In the genomic region with DNA sequence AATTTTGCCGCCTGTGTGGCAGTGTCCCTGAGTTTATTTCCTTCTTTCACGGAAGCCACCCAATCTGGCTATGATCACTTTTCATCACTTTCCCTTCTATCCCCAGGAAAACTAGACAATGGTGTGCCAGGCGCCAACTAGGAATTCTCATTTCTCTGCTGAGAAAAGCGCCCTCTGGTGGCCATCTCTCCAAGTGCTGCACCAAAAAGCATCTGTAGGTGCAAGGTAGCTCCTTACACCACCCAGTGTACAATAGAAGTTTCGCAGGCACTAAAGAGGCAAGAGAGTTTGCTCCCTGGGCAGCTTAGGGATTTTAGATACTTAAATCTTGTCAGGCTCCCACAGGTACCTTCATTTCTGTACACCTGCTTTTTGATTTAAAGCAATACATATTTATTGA, we compare ENCODE assay signal across 9 mouse cellular contexts. TPM values are rescaled to one million over a fixed set of nuclear protein-coding genes. Genes with fewer than 3 reads are reported as not detected.
DNase-seq lines count a peak whose midpoint lies in the region; ATAC-seq and TF ChIP-seq lines count a peak whose summit lies in the region.
"Had no signal": no experiment of that assay in that cellular context is flagged by ENCODE, and none has a peak within 500 bp of the region (broad histone marks: within the 10 kb centered on the region; RNA-seq: fewer than 3 reads in every experiment).

No protein-coding gene starts in this region.

- H3K4me1 ChIP-seq in G1E (ENCODE audit: insufficient read depth, low read depth, low read length) = peaks cover 6% of the 10 kb centered on the region
- peaks cover 42% of the 10 kb centered on the region for H3K4me1 ChIP-seq in forebrain, embryonic 10.5 days

- DNase-seq in G1E (ENCODE audit: low spot score) = peak; percentile 73
- peak; percentile 78 for DNase-seq in c-Kit-positive CD71-negative TER-119-negative erythroid progenitor cells, embryonic 14.5 days (ENCODE audit: low read depth)
- DNase-seq in forebrain, embryonic 10.5 days (ENCODE audit: extremely low spot score, low spot score) = peak; percentile 91
- peak; percentile 62 for DNase-seq in heart, postnatal 25 days (ENCODE audit: low spot score)
- peak; percentile 87 for DNase-seq in layer of hippocampus, adult 9-11 months
- DNase-seq in lung, postnatal 36 days = peak; percentile 96
- peak; percentile 88 for DNase-seq in right cerebral cortex, adult 18-20 months
- peak; percentile 73 for DNase-seq in urinary bladder, adult 2 months (ENCODE audit: low spot score)

- intact Hi-C loops in heart, postnatal 25 days (cut with DNase I) = loop anchor here (5.0 kb wide), 2 partner anchors 34 to 64 kb away; no protein-coding TSS in a partner anchor

- peaks cover 17% of the 10 kb centered on the region for H3K36me3 ChIP-seq in G1E (replicated peaks)
- peaks cover 57% of the 10 kb centered on the region for H3K36me3 ChIP-seq in forebrain, embryonic 10.5 days (replicated peaks)

- WGBS in forebrain, embryonic 10.5 days = 8% methylated on average over 5 of the region's 5 CpGs

- H3K27ac ChIP-seq in forebrain, embryonic 10.5 days = 0 out of 2 replicates have a peak overlapping the region, but pooled peaks have one; percentile 48

- H3K27me3 ChIP-seq in G1E (ENCODE audit: insufficient read depth, low read length) = peaks cover 49% of the 10 kb centered on the region
- peaks cover 26% of the 10 kb centered on the region for H3K27me3 ChIP-seq in forebrain, embryonic 10.5 days (ENCODE audit: poor library complexity, severe bottlenecking)

- no peak overlapping the region for H3K4me3 ChIP-seq in G1E (ENCODE audit: low read depth, low read length)
- H3K4me3 ChIP-seq in forebrain, embryonic 10.5 days = no peak overlapping the region
- H3K4me3 ChIP-seq: megakaryocyte, embryonic 14.5 days had no signal

- no peaks in the 10 kb centered on the region for H3K9me3 ChIP-seq in G1E (replicated peaks)
- H3K9me3 ChIP-seq in forebrain, embryonic 10.5 days = no peaks in the 10 kb centered on the region
- H3K9me3 ChIP-seq: megakaryocyte, embryonic 14.5 days had no signal

- TF ChIP-seq CTCF in G1E (IDR thresholded peaks at IDR 0.05; ENCODE audit: low read depth, low read length) = peak; percentile 87

- ATAC-seq in G1E (ENCODE audit: extremely low read depth, insufficient number of reproducible peaks, low FRiP score, poor library complexity, severe bottlenecking) = peak; percentile 83

RNA-seq across cellular contexts. Expression of gene Rdh5, which starts 9.5 kb away (rescaled TPM):
- 7.1 and 27.4 TPM in 2 replicates for total RNA-seq in G1E (2014; fragmentation: Nextera tagmentation)
- 2.6 and 4.4 TPM in 2 replicates for total RNA-seq in G1E (2017)
- polyA plus RNA-seq in G1E (2012) = 0.94 and 1.2 TPM in 2 replicates
- 11.0 and 12.8 TPM in 2 replicates for polyA plus RNA-seq in forebrain, embryonic 10.5 days (2016; fragmentation: Nextera tagmentation; extraction: Ambion mirVana)
- 1 to 10 TPM; 5.0 to 7.9 TPM for total RNA-seq in heart, postnatal 25 days (2021)
- 24.2 and 35.0 TPM in 2 replicates for polyA plus RNA-seq in urinary bladder, adult 2 months (2012; rRNA removed)

RNA-seq across cellular contexts. Expression of gene Bloc1s1, which starts 10.6 kb away (rescaled TPM):
- total RNA-seq in G1E (2014; fragmentation: Nextera tagmentation) = 46.7 and 50.3 TPM in 2 replicates
- 116 and 119 TPM in 2 replicates for total RNA-seq in G1E (2017)
- 121 and 157 TPM in 2 replicates for polyA plus RNA-seq in G1E (2012)
- polyA plus RNA-seq in forebrain, embryonic 10.5 days (2016; fragmentation: Nextera tagmentation; extraction: Ambion mirVana) = 166 and 178 TPM in 2 replicates
- 100 to 1,000 TPM; 183 to 185 TPM for total RNA-seq in heart, postnatal 25 days (2021)
- polyA plus RNA-seq in urinary bladder, adult 2 months (2012; rRNA removed) = 286 and 328 TPM in 2 replicates

RNA-seq across cellular contexts. Expression of gene Cd63, which starts 12.4 kb away (rescaled TPM):
- total RNA-seq in G1E (2014; fragmentation: Nextera tagmentation) (1.7 and 3.4 TPM in 2 replicates), G1E (2017) (0.22 TPM in 1 of 2 replicates, not detected in the other)
- 0.04 and 0.09 TPM in 2 replicates for polyA plus RNA-seq in G1E (2012)
- 179 and 184 TPM in 2 replicates for polyA plus RNA-seq in forebrain, embryonic 10.5 days (2016; fragmentation: Nextera tagmentation; extraction: Ambion mirVana)
- total RNA-seq in heart, postnatal 25 days (2021) = 100 to 1,000 TPM; 110 to 123 TPM
- 337 and 381 TPM in 2 replicates for polyA plus RNA-seq in urinary bladder, adult 2 months (2012; rRNA removed)

RNA-seq across cellular contexts. Expression of gene Itga7, which starts 20.4 kb away (rescaled TPM):
- not detected in 2 replicates for total RNA-seq in G1E (2014; fragmentation: Nextera tagmentation)
- total RNA-seq in G1E (2017) = 0.33 and 0.46 TPM in 2 replicates
- 0.02 and 0.10 TPM in 2 replicates for polyA plus RNA-seq in G1E (2012)
- 0.15 and 0.36 TPM in 2 replicates for polyA plus RNA-seq in forebrain, embryonic 10.5 days (2016; fragmentation: Nextera tagmentation; extraction: Ambion mirVana)
- 100 to 1,000 TPM; 165 to 176 TPM for total RNA-seq in heart, postnatal 25 days (2021)
- 44.5 TPM in 2 replicates for polyA plus RNA-seq in urinary bladder, adult 2 months (2012; rRNA removed)

RNA-seq across cellular contexts. Expression of gene Gdf11, which starts 21.7 kb away (rescaled TPM):
- total RNA-seq in G1E (2014; fragmentation: Nextera tagmentation) (not detected in 2 replicates), G1E (2017) (under 0.01 TPM in 1 of 2 replicates, not detected in the other)
- 0.02 TPM in 2 replicates for polyA plus RNA-seq in G1E (2012)
- polyA plus RNA-seq in forebrain, embryonic 10.5 days (2016; fragmentation: Nextera tagmentation; extraction: Ambion mirVana) = 9.7 and 10.7 TPM in 2 replicates
- 1 to 10 TPM; 2.3 to 2.6 TPM for total RNA-seq in heart, postnatal 25 days (2021)
- 1.7 and 2.3 TPM in 2 replicates for polyA plus RNA-seq in urinary bladder, adult 2 months (2012; rRNA removed)

Comparison
In these comparisons a context has a peak if more than half of its experiments do, and no peak if none do; other contexts are left out.
1. RNA of gene Cd63, which starts 12.4 kb away (polyA plus RNA-seq): 337 to 381 TPM in urinary bladder, adult 2 months and 179 to 184 TPM in forebrain, embryonic 10.5 days; 0.04 to 0.09 TPM in G1E; every median in the first group is over 100 times any median in the second.
2. Peak in every context shown above with its lines, with median percentiles within 50 percentile points of each other: DNase-seq.